Mouse (Mus musculus) testis, adult 2 months (tissue): ENCODE results near the gene Thsd4. TPM values are rescaled to one million over a fixed set of nuclear protein-coding genes. Genes with fewer than 3 reads are reported as not detected.

Source experiments
- H3K27ac ChIP-seq: fragments of 200-500 bp; 2 replicates; pipeline ENCODE4 v1.5.1; 2012; ENCODE audit warnings: low read depth, low read length; ENCODE audit not compliant: control insufficient read depth, insufficient read depth
- H3K27me3 ChIP-seq: fragments of 200-500 bp; 2 replicates; pipeline ENCODE4 v1.6.1; 2012; ENCODE audit warnings: mild to moderate bottlenecking, low read length, moderate library complexity; ENCODE audit not compliant: control insufficient read depth, insufficient read depth
- H3K36me3 ChIP-seq: fragments of 200-500 bp; 2 replicates; pipeline ENCODE4 v1.6.1; 2012; ENCODE audit warnings: mild to moderate bottlenecking, low read length; ENCODE audit not compliant: control insufficient read depth, insufficient read depth
- H3K4me1 ChIP-seq: fragments of 200-500 bp; 2 replicates; pipeline ENCODE4 v1.6.1; 2012; ENCODE audit warnings: low read length; ENCODE audit not compliant: control insufficient read depth, insufficient read depth
- H3K4me3 ChIP-seq: fragments of 200-500 bp; 2 replicates; pipeline ENCODE4 v1.5.1; 2012; ENCODE audit warnings: low read depth, mild to moderate bottlenecking, low read length, moderate library complexity, mixed read lengths; ENCODE audit not compliant: control insufficient read depth
- CTCF ChIP-seq: fragments of 200-500 bp; IDR thresholded peaks from 2 replicates; pipeline ENCODE4 v1.5.1; 2012; ENCODE audit warnings: low read depth, mild to moderate bottlenecking, inconsistent platforms, low read length, moderate library complexity; ENCODE audit not compliant: control insufficient read depth, insufficient read depth, insufficient replicate concordance
- POLR2A ChIP-seq: fragments of 200-500 bp; IDR thresholded peaks from 2 replicates; pipeline ENCODE4 v1.6.1; 2012; ENCODE audit warnings: low read depth, mild to moderate bottlenecking, inconsistent platforms, low read length, moderate library complexity; ENCODE audit not compliant: control insufficient read depth
- polyA plus RNA-seq: library from polyadenylated mRNA; depleted of rRNA; stranded (reverse); fragments of >200 nt; gene quantifications from 2 replicates; pipeline ENCODE4 v1.2.3, GENCODE M21; 2012

Gene Thsd4
- polyA plus RNA-seq, 1 experiment = 1.4 TPM

GRCm38 (mm10) chr9:59955199-59955598 lies 566.6 kb downstream of the Thsd4 start:
- Histone ChIP-seq H3K27ac (no peak overlapping the region), H3K4me1 (peaks cover 8% of the 10 kb centered on the region), H3K27me3 (no peaks in the 10 kb centered on the region), H3K36me3 (no peaks in the 10 kb centered on the region), H3K4me3 (no peak overlapping the region)
- TF ChIP-seq CTCF (no peak), POLR2A (no peak)

GRCm38 (mm10) chr9:59953556-59953955 lies 568.3 kb downstream of the Thsd4 start:
- TF ChIP-seq POLR2A (no peak), CTCF (no peak)
- no peaks in the 10 kb centered on the region for H3K36me3 ChIP-seq
- no peaks in the 10 kb centered on the region; the same call in 1 of the 2 replicates for H3K4me1 ChIP-seq
- H3K4me3 ChIP-seq = no peak overlapping the region
- no peaks in the 10 kb centered on the region for H3K27me3 ChIP-seq
- H3K27ac ChIP-seq = no peak overlapping the region

- Histone ChIP-seq H3K4me1 (no peaks in the 10 kb centered on the region; the same call in 1 of the 2 replicates), H3K36me3 (no peaks in the 10 kb centered on the region), H3K27me3 (no peaks in the 10 kb centered on the region), H3K27ac (no peak overlapping the region), H3K4me3 (no peak overlapping the region)
- TF ChIP-seq POLR2A (no peak), CTCF (no peak)
Observed at GRCm38 (mm10) chr9:59952515-59953070, 569.3 kb downstream of the Thsd4 start.

GRCm38 (mm10) chr9:59951943-59952342 lies 569.9 kb downstream of the Thsd4 start:
- Histone ChIP-seq H3K27ac (no peak overlapping the region), H3K4me1 (no peaks in the 10 kb centered on the region; the same call in 1 of the 2 replicates), H3K27me3 (no peaks in the 10 kb centered on the region), H3K36me3 (no peaks in the 10 kb centered on the region), H3K4me3 (no peak overlapping the region)
- TF ChIP-seq POLR2A (no peak), CTCF (no peak)

- Histone ChIP-seq H3K27ac (no peak overlapping the region), H3K36me3 (no peaks in the 10 kb centered on the region), H3K4me1 (no peaks in the 10 kb centered on the region; the same call in 1 of the 2 replicates), H3K4me3 (no peak overlapping the region), H3K27me3 (no peaks in the 10 kb centered on the region)
- TF ChIP-seq POLR2A (no peak), CTCF (no peak)
Observed at GRCm38 (mm10) chr9:59951001-59951750, 570.7 kb downstream of the Thsd4 start.

- Histone ChIP-seq H3K4me1 (no peaks in the 10 kb centered on the region; the same call in 1 of the 2 replicates), H3K27me3 (no peaks in the 10 kb centered on the region), H3K27ac (no peak overlapping the region), H3K4me3 (no peak overlapping the region), H3K36me3 (no peaks in the 10 kb centered on the region)
- TF ChIP-seq POLR2A = no peak
- no peak for TF ChIP-seq CTCF
Observed at GRCm38 (mm10) chr9:59949981-59950380, 571.9 kb downstream of the Thsd4 start.

GRCm38 (mm10) chr9:59949511-59949910 lies 572.3 kb downstream of the Thsd4 start:
- no peak overlapping the region for H3K27ac ChIP-seq
- no peak for TF ChIP-seq POLR2A
- TF ChIP-seq CTCF = no peak
- H3K4me3 ChIP-seq = no peak overlapping the region
- H3K4me1 ChIP-seq = no peaks in the 10 kb centered on the region; the same call in 1 of the 2 replicates
- H3K36me3 ChIP-seq = no peaks in the 10 kb centered on the region
- no peaks in the 10 kb centered on the region for H3K27me3 ChIP-seq
